10 mouse cellular contexts compared by ENCODE assay signal in genomic region chr6:120302755-120303316, GRCm38 (mm10). TPM values are rescaled to one million over a fixed set of nuclear protein-coding genes. Genes with fewer than 3 reads are reported as not detected.
DNase-seq lines count a peak whose midpoint lies in the region.
"Had no signal": no experiment of that assay in that cellular context is flagged by ENCODE, and none has a peak within 500 bp of the region (broad histone marks: within the 10 kb centered on the region; RNA-seq: fewer than 3 reads in every experiment).

No protein-coding gene starts in this region.

- peak; percentile 20 for DNase-seq in kidney, adult 18-20 months
- no peak for DNase-seq in kidney, adult 9 months
- DNase-seq in R1 (ENCODE audit: low read depth, low spot score): peak; percentile 57
- DNase-seq in heart, embryonic 10.5 days (ENCODE audit: low spot score): no peak
- DNase-seq in kidney, postnatal 4 days: peak; percentile 38 to 52
- no peak for DNase-seq in B cell, adult 2 months
- no peak for DNase-seq in urinary bladder, postnatal 36 days (ENCODE audit: low spot score in 2 of 2)
- DNase-seq in urinary bladder, adult 18-20 months (ENCODE audit: low spot score in 2 of 2): no peak

- WGBS in heart, embryonic 10.5 days: 12% methylated on average over 16 of the region's 16 CpGs

- H3K4me3 ChIP-seq in heart, embryonic 10.5 days: peak overlapping the region; percentile 40

- H3K9me3 ChIP-seq in heart, embryonic 10.5 days: no peaks in the 10 kb centered on the region
- H3K9me3 ChIP-seq: G1E had no signal

- H3K36me3 ChIP-seq in heart, embryonic 10.5 days: no peaks in the 10 kb centered on the region
- H3K36me3 ChIP-seq: G1E had no signal

- peak overlapping the region; percentile 59; the same call in 1 of the 2 replicates for H3K27ac ChIP-seq in heart, embryonic 10.5 days
- H3K27ac ChIP-seq: macrophage had no signal

- H3K27me3 ChIP-seq in heart, embryonic 10.5 days (ENCODE audit: insufficient read depth, poor library complexity, severe bottlenecking): peaks cover 12% of the 10 kb centered on the region; the same call in 1 of the 2 replicates

- H3K4me1 ChIP-seq in heart, embryonic 10.5 days: peaks cover 4% of the 10 kb centered on the region; the same call in 1 of the 2 replicates

RNA-seq across cellular contexts. Expression of gene B4galnt3, which starts 8.5 kb away (rescaled TPM):
- 0.40 and 0.79 TPM in 2 replicates for polyA plus RNA-seq in heart, embryonic 10.5 days (2016; fragmentation: Nextera tagmentation; extraction: Ambion mirVana)
- polyA plus RNA-seq: G1E, macrophage had no signal

RNA-seq across cellular contexts. Expression of gene D330020A13Rik, which starts 8.7 kb away (rescaled TPM):
- 0.27 TPM in 1 of 2 replicates, not detected in the other for polyA plus RNA-seq in heart, embryonic 10.5 days (2016; fragmentation: Nextera tagmentation; extraction: Ambion mirVana)
- polyA plus RNA-seq: G1E, macrophage had no signal

Comparison
In these comparisons a context has a peak if more than half of its experiments do, and no peak if none do; other contexts are left out.
1. DNase-seq: peak in kidney, adult 18-20 months (single experiment), R1 (single experiment) and kidney, postnatal 4 days (2 of 2); none in kidney, adult 9 months (single experiment), heart, embryonic 10.5 days (single experiment), B cell, adult 2 months (0 of 2), urinary bladder, postnatal 36 days (0 of 2) and urinary bladder, adult 18-20 months (0 of 2).